Mouse (Mus musculus) kidney, adult 9 months (tissue): ENCODE measurements around the gene Rrh.
A peak's percentile ranks its signal among the peaks of the same experiment; 100 is the strongest.

ENCODE experiments used
- DNase-seq: peaks from one replicate; pipeline ENCODE4 v3.0.0; 2022

Gene Rrh

DNA sequence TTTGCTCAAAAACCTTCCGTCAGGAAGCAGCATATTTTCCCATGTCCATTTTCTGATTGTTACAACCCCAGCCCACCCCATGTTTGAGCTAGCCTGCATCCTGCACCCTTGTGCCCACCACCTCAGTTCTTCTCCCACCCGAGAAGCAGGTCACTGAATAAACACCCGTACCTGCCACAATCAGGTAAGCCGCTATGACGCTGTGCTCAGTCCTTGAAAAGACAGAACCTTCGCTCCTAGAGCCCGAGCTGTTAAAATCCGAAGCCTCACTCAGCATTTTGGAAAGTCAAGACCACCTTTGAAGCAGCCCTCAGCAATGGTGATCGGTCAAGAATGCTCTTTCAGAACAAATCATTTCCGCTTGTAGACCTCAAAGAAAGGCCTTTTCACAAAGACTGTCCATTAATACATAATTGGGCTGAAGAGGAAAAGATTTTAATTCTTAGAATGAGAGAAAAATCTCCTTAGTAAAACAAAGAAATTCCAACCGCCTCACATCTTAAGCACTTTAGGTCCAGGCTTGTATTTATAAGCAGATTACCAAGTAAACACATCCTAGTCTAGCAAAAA is at the start of gene Rrh:
Gene Rrh (minus strand): TSS at position 382 of the 570 bp plus-strand sequence.
- DNase-seq, result no peak

DNA sequence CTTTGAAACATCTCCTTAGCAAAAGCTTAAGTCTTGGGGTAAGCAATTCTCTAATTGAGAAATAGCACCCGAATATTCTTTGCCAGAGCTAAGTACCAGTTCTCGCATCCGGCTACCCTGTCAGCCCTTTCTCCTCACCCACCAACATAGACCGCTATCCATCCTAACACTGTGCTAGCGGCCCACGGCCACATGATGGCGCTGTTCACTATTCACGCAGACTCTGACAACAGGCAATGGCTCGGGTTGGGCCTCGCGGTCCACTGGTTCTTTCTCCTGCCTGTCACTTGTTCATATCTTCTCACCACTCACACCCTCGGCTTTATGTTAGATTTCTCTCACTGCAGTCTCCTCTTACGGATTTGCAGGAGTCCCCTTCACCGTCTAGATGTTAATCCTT is 41.3 kb upstream of the Rrh start:
- peak; percentile 63 for DNase-seq

DNA sequence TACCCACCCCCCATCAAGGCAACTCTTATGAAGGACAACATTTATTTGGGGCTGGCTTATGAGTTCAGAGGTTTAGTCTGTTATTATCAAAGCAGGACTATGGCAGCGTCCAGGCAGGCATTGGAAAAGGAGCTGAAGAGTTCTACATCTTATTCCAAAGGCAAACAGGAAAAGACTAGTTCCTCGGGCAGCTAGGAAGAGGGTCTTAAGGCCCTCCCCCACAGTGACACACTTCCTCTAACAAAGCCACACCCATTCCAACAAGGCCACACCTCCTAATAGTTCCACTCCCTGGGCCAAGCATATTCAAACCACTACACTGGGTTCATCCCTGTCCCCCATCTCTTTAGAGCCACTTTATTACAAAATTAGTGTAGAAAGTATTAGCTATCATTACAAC is 40.2 kb upstream of the Rrh start:
- DNase-seq, result no peak

DNA sequence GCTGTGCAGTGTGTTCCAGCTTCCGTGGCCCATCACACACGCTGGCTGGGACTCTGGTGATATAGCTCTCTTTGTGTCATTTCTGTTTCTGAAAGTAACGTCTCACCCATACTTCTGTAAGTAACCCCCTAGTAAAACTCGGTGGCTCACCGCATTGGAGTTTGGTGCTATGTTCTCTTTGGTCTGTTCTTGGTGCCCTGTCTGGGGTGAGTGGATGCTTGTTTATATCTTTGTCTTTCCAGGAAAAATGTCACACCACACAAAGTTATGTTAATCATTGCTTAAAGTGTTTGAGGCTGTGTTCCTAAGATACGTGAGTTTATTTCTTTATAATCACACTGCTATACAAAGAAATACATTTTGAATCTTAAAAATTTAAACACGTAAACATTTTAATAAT is 24.5 kb upstream of the Rrh start:
- DNase-seq, result no peak

DNA sequence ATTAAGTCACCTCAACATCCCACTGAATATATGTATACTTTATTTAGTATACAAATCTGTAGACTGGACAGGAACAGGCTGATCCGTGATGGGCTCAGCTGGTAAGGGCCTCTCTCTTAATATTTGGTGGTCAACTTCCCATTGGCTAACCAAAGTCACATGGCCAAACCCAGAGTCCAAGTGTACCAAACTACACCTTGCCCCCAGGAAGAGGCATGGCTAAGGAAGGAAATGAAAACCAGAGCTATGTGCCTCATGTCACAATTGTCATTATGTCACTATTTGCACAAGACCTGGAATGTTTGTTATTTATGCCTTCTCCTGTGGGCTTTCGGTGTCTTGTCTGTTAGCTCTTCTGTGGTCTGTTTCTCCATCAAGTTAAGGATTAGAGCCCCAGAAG is 23.5 kb upstream of the Rrh start:
- DNase-seq, result no peak

DNA sequence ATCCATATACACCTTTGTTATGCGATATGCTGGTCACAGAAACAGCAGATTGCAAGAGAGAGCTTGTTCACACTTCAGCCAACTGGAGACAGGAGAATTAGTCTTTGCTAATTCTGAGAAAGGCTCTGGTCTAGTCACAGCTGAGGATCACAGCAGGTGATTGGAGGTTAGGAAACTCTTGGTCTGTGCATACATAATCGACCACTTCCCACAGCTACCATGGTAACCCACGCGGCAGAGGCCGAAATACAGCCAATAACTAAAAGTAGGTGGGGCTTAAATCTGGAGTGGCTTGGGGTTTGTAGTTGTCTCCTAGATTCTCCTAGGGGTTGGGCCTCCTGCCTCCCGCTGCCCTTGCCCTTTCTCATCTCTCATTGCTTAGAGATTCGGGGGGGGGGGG is 15.6 kb upstream of the Rrh start:
- DNase-seq, result no peak

DNA sequence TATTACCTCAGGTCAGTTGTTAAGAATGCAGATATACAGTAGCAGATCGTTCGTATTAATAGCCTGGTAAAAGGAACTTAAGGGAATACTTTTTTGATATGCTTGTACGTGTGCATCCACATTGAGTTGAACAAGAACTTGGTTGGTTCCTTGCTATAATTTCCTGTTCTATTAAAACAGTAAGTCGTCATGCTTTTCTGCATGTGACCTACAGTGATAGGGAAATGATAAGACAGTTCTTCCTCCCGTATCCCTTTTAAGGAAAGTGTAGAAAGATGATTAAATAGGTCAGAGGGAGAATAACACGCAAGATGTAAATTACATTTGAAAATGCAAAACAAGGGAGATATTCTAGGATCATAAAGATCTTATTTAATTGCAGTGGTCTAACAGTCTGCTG is 14.6 kb upstream of the Rrh start:
- no peak for DNase-seq

DNA sequence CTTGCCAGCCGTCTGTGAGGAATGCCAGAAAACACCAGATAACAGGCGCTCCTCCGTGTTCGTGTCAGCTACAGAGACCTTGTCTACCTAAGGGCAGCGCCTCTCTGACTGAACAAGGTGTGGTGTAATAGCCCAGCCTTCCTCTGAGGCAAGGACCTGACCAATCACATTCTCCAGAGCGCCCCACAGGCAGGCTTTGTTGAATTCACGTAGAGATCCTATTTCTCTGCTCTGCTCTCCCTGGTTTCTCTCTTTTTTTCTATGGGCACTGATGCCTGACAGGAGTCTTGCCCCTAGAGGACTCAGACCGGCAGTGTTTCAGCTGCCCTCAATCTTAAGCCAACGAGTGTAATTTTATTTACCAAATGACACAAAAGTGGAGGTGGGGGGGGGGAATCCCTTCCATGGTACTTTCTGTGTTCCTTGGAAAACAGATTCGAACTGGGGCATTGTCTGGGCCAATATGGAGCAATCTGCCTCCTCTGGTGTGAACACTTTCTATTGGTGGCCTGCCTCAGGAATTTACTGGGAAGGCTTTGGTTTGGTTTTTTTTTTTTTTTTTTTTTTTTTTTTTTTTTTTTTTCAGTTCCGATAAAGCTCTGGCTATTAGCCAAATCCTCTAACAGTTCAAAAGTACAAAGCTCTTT is 13.8 kb upstream of the Rrh start:
- peak; percentile 73 for DNase-seq

DNA sequence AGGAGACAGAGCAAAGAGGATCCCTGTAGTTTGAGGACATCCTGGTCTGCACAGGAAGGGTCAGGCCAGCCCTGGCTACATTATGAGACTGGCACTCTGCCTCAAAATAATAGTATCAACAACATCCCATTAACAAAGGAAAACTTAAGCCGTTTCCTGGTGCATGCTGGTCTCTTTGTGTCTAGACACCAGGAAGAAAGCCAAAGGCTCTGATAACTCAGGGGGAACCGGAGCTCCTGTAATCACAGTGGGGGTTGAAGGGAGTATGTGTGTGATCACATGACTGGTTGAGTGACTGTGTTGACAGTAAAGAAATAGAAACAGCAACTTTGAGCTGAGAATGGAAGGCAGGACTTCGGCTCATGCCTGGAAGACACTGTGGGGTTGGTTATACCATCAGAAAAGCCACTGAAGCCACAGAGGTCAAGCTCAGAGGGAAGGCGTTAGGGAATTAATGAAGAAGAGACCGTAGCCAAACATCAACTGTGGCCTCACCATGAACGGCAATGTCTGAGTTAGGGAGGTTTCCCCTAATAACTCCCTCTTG is 13.1 kb upstream of the Rrh start, which contains the start of gene Cfi:
Gene Cfi (plus strand): TSS at position 497 of the 547 bp plus-strand sequence.
- DNase-seq, result no peak

DNA sequence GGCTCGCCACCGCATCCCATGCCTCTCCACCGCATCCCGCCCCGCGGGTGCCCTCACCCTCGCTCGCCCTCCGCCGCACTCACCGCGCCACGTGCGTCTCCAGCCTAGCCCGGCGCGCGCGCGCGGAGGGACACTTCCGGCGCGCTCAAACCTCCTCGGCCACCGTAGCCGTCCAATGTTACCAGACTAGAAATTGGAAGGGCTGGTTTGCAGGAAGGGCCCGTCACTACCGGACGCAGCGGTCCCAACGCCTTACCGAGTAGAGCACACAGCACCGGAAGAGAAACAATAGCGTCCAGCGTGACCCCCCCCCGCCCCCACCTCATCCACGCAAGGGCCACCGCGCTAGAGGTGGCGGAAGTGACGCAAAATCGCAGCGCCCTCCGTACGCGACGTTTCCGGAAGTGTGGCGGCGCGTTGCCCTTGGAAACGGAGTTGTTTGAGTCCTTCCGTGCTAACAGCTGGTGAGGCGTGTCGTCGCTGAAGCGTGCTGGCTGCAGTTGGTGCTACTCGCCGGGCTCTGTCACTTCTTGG is 8.7 kb upstream of the Rrh start, which contains the start of gene Gar1:
Gene Gar1 (minus strand): TSS at position 362 of the 534 bp plus-strand sequence.
- DNase-seq, result peak; percentile 97

DNA sequence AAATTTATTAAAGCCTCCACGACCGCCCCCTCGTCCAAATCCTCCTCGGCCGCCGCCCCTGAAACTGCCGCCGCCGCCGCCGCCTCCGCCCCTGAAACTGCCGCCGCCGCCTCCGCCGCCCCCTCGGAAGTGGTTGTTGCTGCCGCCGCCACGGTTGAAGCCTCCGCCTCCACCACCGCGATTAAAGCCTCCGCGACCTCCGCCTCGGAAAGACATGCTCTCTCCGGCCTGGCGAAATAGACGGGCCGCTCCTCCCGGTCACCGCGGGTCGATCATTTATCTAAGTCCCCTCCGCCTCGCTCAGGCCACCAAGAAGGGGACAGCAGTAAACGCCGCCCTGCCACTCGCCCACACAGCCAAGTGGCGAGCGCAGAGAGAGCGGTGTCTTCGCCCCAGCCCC is 8.2 kb upstream of the Rrh start:
- DNase-seq, result no peak

DNA sequence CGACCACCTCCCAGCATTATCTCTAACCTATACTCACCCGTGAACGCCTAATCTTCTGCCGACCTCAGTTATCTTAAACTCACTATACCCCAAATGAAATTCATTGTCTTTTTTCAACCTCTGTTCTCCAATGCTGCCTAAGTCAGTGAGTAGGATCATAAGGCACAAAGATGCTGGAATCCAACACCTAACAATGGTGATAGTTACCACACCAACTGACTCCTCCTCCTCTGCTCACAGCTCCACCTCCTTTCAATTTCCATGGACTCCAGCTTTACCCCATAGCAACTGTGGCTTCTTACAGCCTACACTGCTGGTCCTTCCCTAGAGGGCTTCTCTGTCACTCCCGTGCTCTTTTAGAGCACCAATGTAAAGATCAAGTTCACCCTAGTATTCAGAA is 5.3 kb upstream of the Rrh start:
- no peak for DNase-seq

DNA sequence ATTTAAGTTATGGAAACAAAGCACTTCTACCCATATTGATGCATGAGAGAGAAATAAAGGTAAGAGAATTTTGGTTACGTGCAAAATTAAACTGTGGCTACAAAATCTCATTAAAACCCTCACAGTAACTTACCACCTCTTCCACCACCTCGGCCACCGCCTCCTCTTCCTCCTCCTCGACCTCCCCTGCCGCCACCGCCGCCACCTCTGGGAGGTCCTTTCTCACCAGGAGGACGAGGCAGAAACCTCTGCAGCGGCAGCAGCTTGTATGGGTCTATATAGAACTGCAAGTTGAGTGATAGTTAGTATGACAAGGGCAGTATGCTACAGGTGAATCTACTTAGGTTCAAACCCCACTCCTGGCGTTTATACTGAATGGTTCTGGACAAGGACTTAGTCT is 4.3 kb upstream of the Rrh start:
- no peak for DNase-seq

DNA sequence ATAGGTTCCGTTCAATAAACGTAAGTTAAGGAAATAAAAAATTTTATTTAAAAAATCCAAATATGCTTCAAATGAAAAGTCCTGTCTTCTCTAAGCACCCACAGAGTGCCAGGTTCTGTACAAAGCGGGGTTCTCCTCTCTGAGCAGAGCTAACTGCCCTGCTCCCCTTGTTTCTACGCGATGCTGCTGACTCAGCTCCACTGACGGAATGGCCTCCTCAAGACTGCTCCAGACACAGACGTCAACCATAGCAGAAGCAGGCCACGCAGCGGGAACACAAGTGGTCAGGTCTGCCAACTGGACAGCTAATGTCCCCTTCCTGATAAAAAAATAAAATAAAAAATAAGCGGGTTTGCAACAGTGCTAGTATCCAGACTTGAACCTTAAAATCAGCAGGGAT is 2.5 kb upstream of the Rrh start:
- no peak for DNase-seq

DNA sequence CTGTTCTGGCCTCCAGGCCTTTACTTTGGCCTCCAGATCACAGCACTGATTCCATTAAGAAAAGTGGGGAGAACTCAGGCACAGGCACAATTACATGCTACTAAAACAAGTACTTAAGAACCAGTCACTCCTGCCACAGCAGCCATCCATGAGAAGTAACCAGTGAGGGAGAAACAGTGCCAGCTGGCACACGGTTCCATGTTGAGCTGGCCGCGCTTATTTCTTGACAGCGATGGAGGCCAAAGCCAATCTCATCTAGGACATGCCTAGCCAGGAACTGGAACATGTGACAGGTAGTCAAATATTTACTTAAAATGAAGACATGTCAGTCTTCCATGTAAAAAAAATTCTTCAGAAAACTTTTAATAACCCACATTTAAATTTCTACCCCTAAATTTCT is 1.8 kb upstream of the Rrh start:
- no peak for DNase-seq

DNA sequence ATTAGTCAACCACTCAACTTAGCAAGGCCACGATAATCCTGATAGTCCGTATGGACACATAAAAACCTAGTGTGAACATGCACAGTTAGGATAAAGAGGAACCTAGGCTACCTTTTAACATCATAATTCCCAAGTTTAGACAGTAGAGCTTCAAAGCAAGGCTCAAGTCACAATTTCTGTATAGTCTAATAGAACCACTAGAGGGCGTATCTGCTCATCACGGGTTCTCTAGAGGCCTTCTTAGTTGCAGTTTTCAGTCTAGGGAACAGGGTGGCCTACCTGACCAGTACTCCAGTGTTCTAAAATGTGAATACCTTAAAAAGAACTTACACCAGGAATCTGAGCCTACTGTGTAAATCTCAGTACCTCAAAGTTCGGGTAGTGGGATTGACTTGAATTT is 906 bp upstream of the Rrh start:
- peak; percentile 57 for DNase-seq

DNA sequence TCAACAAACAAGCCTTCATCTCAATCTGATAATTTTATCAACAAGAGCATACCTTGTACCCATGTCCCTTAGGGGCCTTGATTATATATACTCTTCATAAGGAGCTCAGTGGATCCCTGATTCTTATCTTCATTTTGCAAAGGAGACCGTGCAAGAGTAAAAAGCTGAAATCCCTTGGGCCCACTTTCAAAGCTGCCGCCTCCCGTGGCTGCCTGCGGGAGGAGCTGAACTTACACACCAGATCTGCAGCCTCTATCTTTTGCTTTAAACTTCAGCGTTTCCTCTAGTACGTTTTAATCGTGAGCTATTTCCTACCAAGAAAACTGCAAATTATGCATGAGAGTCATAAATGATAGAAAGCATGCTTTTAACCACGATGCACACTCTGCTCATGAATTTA is 651 bp downstream of the Rrh start:
- no peak for DNase-seq

DNA sequence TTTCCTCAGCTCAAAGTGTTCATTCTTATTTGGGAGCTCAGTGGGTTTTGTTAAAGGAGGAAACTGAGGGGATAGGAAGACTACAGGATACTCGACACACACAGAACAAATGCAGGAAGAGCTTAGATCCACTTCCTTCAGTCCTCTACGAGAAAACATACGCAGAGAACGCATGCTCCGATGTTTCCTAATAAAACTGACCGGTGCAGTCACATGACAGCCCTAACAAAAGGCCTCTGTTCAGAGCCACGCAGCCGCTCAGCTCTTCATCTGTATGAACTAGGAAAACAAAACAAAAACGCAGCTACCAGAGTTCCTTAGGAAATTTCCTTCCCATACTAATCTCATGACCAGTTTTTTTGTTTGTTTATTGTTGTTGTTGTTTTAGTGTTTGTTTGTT is 1.5 kb downstream of the Rrh start:
- no peak for DNase-seq

DNA sequence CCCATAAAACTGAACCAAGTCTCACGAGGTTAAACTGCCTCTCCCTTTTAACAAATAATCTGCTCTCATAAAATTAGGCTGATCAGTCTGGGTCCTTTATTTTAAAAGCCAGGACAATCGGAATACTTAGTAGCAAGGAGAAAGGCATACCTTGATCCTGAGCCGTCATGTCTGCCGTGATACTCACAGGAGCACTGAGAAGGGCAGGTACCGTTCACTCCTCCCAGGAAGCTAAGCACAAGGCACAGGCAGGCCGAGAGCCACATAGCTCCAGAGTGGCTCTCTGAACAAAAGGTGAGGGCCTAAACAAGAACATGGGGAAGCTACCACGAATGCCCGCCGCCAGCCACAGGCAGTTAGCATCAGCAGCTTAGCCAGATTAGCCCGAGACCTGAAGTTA is 18.6 kb downstream of the Rrh start, which contains the start of gene Lrit3:
Gene Lrit3 (minus strand): TSS at position 266 of the 400 bp plus-strand sequence.
- DNase-seq, result no peak

DNA sequence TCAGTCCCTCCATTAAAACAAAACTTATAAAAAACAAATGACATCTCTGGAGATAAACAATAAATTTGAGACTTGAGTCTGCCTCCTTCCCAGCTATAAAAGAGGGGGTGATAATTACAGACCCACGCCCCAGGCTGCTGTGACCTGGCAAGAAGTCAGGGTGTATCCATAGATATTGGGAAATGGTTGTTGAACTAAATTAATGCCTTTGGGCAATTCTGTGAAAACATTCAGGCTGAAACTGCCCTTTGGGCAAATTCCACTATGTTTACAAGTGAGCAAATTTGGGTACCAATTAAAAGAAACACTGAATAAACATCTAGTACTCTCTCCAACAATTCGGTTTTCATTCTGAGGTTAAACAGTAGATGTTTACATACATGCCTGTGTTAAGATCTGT is 23.4 kb downstream of the Rrh start:
- no peak for DNase-seq

DNA sequence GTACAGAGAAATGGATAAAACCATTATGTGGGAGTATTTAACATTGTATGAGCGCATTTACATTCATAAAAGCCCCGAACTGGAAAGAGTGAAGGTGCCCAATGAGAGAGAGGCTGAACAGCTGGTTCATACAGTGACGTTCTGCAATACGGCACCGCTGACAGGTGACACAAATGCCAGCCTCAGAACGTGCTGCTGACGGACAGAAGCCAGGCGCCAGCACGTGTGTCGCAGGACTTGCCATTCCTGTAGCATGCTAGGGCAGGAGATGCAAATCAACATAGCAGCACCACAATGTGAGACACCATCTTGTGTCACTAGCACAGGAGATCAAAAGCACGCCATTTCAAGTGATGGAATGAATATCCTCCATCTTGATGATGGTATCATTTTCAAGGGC is 23.8 kb downstream of the Rrh start:
- DNase-seq, result no peak

DNA sequence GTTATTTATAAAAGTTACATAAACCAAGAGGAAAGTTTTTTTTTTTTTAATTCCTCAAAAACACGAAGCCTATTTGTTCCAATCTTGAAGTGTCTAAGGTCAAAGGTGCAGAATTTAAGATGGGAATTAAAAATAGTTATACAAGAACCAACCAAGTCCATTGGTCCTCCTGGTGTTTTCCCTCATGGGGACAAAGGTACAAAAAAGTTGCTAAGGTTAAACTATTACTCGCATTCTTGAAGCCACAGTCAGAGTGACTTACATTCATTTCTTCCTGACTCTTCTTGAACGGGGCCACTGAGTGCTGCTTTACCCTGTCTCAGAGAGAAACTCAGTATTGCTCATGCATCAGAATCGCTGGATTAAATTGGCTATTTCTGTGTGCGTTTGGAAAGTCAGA is 25.0 kb downstream of the Rrh start:
- peak; percentile 78 for DNase-seq

DNA sequence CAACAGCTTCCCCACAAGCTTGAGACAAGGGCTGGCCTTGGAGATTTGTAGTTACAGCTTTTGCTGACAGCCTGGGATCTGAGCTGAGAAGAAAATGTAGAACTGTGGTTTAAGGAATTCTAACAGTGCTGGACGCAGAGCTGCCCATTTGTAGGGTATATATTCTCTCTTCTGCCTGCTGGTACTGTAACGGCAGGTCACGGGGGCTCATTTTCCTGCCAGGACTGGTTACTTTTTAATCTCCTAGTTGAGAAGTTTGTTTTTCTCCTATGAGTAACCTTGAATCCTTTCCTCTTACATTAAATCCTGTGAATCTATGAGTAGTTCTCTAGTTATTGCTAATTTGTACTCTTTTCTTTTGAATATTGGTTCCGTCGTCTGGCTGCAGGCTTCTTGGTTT is 28.6 kb downstream of the Rrh start:
- peak; percentile 91 for DNase-seq

DNA sequence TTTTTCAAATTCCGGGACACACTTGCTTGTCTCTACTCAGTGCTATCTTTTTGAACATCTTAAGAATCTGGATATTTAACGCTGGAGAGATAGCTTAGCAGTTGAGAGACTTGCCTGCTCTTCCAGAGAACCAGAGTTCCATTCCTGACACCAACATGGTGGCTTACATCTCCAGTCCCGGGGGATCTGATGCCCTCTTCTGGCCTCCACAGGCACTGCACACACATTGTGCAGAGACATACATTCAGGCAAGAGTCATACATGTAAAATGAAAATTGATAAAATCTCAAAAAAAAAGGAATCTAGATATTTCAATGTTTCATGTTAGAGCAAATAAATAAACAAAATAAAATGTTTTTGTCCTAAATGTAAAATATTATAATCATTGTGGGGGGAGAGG is 39.6 kb downstream of the Rrh start:
- no peak for DNase-seq

DNA sequence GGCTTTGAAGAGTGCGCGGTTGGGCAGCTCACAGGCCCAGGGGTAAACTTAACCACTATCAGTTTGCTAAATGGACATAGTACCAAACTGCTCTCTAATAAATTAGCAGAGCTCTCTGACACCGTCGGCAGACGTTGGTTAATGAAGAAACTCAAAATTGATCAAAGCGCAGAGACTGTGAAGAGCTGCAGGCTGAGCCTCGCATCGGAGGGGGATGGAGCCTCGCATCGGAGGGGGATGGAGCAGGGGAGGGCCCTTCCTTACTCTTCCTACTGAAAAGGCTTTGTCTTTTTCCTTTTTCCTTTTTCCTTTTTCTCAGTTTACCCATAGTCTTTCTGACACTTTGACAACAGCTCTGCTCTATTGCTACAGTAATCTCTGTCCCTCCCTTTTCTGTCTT is 41.0 kb downstream of the Rrh start:
- no peak for DNase-seq
